Mouse (Mus musculus): ENCODE data around the gene Carmil3.
A peak's percentile ranks its signal among the peaks of the same experiment; 100 is the strongest.

Carmil3 gene

GRCm38 (mm10) chr14:55495509-55496240 is 5.2 kb downstream of the Carmil3 start:
- no peak for DNase-seq

- DNase-seq: no peak
These were observed 6.5 kb downstream of the Carmil3 start for GRCm38 (mm10) chr14:55496761-55497448.

DNA sequence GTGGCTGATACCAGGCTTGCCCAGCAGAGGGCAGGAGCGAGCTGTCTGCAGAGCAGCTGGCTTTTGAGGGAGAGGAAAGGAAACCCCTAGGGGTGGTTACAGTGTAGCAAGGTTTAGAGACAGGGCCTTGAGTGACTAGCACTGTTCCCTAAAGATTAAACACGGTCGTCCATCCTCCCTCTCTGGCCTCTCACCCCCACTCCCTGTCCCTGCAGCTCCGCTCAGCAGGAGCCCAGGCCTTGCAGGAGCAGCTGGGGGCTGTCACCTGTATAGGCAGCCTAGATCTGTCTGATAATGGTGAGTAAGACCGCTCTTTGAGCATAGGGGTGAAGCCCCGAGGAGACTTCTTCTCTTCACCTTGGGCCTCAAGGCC is 7.0 kb downstream of the Carmil3 start:
- peak; percentile 89 for DNase-seq

GRCm38 (mm10) chr14:55505612-55506011 is 15.2 kb downstream of the Carmil3 start:
- no peak for DNase-seq

DNA sequence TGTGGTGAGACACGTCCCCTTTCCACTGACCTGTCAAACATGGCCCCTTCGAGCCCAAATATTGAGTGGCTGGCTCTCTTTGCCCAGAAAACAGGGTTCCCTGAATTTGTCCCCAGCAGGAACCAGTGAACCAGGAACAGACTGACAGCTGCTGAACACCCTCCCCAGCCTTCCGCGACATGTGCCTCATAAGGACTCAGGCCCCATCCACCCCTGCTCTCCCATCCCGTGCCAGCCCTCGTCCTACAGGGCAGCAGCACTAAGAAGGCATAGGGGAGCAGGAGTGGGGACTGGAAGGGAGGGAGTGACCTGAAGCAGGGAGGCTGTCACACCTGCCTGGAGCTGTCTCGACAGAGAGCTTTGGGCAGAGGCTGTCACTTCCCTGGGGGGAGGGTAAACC is 17.4 kb downstream of the Carmil3 start:
- no peak for DNase-seq

GRCm38 (mm10) chr14:55509540-55509939 is 19.1 kb downstream of the Carmil3 start:
- no peak for DNase-seq

- DNase-seq: no peak
These were observed 19.8 kb downstream of the Carmil3 start, which contains the start of gene Cpne6 for GRCm38 (mm10) chr14:55510125-55510731. Gene Cpne6 (plus strand): TSS chr14:55510445.

DNA sequence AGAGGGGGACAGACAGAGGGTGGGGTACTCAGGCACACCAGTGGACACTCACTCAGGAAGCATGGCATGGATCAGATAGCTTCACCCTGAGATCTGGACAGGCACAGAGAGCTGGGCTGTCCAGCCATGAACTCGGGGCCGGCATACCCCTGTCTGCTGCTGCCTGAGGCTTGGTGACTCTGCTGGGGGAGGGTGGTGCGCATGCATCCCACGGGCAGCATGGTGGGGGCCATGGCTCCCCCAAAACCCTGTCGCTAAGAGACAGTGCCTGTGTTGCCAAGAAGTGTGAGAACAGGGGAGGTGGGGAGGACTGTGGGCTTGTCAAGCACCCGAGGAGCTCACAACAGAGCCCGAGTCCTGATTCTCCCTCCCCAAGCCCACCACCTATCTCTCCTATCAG is 20.6 kb downstream of the Carmil3 start:
- DNase-seq: no peak

- DNase-seq: no peak
These were observed 23.5 kb downstream of the Carmil3 start for GRCm38 (mm10) chr14:55513927-55514326.

DNA sequence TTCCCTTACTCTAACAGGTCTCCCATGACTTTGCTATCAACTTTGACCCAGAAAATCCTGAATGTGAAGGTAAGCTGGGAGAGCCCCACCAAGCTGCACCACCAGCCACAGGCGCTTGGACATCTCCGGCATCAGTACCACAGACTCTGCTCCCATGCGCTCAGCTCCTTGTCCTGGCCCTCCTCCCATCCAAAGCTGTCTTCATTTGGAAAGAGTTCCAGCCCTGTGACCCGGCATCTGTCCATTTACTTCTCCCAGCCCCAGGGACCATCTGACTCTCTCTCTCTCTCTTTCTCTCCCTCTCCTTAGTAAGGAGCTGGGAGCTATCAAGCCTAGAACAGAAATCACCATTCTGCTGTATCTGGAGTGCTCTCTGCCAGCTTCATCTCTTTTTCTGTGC is 25.4 kb downstream of the Carmil3 start:
- DNase-seq: no peak

DNA sequence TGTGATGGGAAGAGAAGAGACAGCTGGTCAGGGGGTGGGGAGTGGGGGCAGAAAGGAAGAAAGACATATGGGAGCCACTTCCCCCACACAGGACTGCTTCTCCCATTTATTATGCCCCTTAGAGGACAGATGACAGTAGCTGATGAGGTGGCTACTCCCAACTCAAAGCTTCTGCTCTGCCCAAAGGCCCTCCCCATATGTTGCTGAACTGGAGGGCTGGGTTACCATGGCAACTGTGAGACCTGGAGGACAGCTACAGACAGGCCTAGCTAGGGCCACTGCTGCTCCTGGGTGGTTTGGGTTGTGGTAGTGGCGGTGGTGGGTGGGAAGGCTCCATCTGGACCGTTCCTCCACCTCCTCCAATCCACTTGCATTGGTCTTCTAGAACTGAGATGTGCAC is 28.4 kb downstream of the Carmil3 start:
- DNase-seq: peak; percentile 85

DNA sequence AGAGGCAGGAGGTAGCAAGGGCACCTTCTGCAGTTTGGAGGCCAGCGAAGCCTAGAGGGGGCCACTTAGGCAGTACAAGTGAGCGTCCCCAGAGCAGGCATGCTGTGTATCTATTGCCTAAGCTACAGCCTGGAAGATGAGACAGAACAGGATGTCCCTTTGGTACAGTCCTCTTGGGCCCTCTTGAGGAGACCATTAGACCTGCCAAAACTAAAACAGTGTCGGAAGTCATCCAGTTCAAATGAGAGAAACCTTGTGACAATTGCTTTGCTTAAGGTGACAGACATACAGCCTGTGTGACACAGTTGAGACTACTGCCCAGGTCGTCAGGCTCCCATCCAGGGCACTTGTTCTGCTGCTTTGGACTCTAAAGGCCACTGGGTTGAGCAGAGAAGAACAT is 29.2 kb downstream of the Carmil3 start:
- no peak for DNase-seq

DNA sequence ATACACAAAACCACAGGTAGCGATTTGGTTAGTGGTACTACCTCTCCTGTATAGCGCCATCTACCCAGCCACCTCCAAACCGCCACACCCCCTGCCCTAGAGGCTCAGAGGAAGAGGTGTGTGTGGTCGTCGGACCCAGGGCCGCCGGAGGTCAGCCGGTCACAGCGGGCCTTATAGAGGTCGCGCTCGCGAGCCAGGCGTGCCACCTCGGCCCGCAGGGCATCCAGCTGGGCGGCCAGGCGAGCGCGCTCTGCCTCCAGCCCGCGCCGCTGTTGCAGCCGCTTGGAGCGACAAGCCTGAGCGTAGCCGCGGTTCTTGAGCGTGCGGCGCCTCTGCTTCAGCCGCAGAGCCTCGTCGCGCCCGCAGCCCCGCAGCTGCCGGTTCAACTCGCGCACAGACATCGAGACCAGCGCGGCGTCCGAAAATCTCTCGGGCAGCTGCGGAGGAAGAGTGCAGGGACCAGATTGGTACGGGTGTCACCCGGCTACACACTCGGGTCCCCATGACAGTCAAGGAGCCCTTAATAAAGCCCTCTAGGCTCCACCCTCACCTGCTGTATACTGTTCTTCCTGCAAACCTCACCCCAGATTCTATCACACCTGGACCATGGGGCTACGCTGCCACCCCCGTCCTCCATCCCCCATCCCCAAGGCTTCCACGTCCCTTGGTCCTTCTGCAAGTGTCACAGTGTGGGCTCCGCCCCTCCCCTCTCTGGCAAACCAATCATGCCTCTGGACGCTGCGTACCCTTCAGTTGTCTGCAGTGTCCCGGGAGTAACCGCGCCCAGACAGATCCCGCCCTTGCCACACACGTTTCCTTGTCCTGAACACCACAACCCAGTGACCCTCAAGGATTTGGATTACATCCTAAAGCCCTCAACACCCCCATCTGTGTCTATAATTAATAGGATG is 30.3 kb downstream of the Carmil3 start:
- peak; percentile 87 for DNase-seq

GRCm38 (mm10) chr14:55524062-55524461 is 33.6 kb downstream of the Carmil3 start:
- DNase-seq: peak; percentile 58

DNA sequence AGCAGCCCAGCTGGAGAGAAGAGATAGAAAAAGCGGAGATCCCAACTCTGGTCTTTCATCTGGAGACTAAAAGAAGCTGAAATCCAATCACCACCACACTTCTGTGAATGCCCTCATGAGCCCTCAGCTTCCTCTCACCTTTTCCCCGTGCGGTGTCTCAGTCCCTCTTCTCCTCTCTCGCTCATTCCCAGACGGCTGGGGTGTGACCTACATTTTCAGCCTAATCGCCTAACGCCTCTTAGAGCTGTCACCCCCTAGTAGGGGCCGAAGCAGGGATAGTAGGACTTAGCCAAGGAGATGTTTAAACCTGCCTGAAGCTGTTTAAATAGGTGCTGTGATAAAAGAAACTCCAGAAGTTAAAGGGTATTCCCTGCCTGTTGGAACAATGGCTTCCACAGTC is 34.3 kb downstream of the Carmil3 start, which contains the start of gene Nrl:
Nrl (minus strand) TSS at position 197 of the 400 bp plus-strand sequence.
- DNase-seq: peak; percentile 80

DNA sequence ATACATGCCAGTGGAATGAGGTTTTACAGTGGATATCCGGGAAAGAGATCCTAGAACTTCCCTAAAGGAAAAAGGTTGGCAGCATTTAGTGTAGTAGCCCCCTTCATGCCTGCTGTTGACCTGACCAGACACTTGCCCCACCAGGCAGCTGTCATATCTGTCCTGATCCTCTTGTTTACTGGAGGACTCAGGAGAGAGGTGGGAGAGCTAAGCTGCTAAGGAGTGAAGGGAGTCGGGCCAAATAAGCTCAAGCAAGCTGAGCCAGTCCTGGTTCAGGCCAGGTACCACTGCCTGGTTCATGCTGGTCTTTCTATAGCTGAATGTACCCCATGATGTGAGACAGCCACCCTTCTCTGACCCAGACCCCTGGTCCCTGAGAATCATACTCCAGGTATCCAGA is 36.2 kb downstream of the Carmil3 start:
- peak; percentile 65 for DNase-seq

DNA sequence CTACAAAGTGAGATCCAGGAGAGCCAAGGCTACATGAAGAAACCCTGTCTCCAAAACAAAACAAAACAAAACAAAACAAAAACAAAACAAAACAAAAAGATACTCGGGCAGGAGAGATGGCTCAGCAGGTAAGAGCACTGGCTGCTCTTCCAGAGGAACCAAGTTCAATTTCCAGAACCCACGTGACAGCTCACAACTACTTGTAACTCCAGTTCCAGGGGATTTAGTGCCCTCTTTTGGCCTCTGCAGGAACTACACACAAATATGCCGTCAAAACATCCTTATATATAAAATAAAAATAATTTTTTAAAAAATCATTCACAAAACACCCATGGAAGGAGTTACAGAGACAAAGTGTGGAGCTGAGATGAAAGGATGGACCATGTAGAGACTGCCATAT is 37.5 kb downstream of the Carmil3 start:
- peak; percentile 74 for DNase-seq

- DNase-seq: peak; percentile 71
These were observed 45.8 kb downstream of the Carmil3 start for GRCm38 (mm10) chr14:55536116-55536745.

- peak; percentile 88 for DNase-seq
These were observed 49.8 kb downstream of the Carmil3 start, which contains the start of gene Pck2 for GRCm38 (mm10) chr14:55540067-55540786. Gene Pck2 (plus strand): TSS chr14:55540266.

- peak; percentile 89 for DNase-seq
These were observed 50.4 kb downstream of the Carmil3 start for GRCm38 (mm10) chr14:55540787-55541321.

DNA sequence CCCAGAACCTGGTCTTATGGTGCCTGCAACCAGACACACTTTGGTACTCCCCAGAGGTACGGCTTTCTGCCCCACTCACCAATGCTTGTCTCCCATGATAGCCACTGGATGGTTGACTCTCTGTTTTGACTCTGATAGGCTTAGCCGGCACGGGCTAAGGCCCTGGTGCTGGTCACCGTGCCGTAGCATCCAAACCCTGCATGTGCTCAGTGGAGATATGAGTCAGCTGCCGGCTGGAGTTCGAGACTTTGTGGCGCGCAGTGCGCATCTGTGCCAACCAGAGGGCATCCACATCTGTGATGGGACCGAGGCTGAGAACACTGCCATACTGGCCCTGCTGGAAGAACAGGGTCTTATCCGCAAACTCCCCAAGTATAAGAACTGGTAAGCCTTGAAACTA is 51.8 kb downstream of the Carmil3 start:
- DNase-seq: no peak
